Mouse (Mus musculus): ENCODE measurements around the gene Siglecg. TPM values are rescaled to one million over a fixed set of nuclear protein-coding genes. Genes with fewer than 3 reads are reported as not detected.
"Not testable (repeated sequence)": the region's sequence is repeated elsewhere in the genome, so short reads cannot be mapped to it uniquely, and the experiment has no call there.

Siglecg gene
- 2.0 TPM in 2 replicates for polyA plus RNA-seq (2012; rRNA removed)

GRCm38 (mm10) chr7:43408131-43408553 lies at the start of gene Siglecg:
Gene Siglecg (plus strand): TSS chr7:43408204.
- DNase-seq (ENCODE audit: low spot score), result no peak

DNA sequence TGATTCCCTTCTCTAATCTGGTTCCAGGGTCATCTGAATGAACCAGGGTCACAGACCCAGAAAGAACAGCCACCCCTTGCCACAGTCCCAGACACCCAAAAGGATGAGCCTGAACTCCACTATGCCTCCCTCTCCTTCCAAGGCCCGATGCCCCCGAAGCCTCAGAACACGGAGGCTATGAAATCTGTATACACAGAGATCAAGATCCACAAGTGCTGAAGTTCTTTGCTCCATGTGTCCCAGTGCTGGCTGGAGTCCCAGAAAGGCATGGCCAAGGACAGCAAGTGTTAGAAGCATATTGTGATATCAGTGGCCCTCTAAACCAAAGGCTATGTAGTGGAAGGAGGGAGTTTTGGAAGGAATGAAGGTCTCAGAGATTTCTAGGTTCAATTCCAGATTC lies 49.4 kb upstream of the Siglecg start:
- DNase-seq (ENCODE audit: low spot score), result no peak

DNA sequence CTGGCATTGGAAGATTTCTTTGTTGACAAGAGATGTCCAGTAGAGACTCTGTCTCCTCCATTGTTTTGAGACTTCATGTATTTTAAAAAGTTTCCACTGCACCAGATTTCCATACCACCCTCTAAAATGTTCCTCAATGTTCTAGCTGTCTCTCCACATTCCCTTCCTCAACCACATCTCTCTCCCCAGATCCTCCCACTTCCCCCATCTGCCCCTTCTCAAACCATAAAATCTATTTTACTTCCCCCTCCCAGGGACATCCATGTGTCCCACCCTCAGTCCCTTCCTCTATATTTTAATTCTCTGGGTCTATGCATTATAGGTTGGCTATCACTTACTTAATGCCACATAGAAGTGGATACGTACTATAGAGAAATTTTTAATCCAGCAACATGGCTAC lies 46.6 kb upstream of the Siglecg start:
- no peak for DNase-seq (ENCODE audit: low spot score)

DNA sequence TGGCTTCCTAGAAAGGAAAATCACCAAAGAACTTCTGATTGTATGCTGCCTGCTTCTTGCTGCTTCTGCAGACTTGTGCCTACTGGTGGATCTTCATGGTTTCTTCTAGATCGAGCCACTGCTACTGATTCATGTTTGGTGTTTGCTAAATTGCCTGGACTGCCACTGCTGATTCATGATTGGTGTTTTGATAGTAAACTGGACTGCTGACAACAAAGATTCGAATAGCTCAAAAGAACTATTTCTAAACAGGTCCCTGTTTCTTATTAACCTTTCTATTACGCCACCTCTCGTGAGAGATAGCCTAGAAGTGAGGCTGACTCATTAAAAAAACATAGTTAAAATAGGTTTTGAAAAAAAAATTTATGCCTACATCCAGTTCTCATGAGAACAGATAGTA lies 46.0 kb upstream of the Siglecg start:
- no peak for DNase-seq (ENCODE audit: low spot score)

- no peak for DNase-seq (ENCODE audit: low spot score)
Measured at GRCm38 (mm10) chr7:43378226-43378625, 29.8 kb upstream of the Siglecg start.

- no peak for DNase-seq (ENCODE audit: low spot score)
Measured at GRCm38 (mm10) chr7:43392349-43393121, 15.5 kb upstream of the Siglecg start.

- DNase-seq (ENCODE audit: low spot score), result no peak
Measured at GRCm38 (mm10) chr7:43399501-43399900, 8.5 kb upstream of the Siglecg start.

GRCm38 (mm10) chr7:43402718-43403117 lies 5.3 kb upstream of the Siglecg start:
- no peak for DNase-seq (ENCODE audit: low spot score)

DNA sequence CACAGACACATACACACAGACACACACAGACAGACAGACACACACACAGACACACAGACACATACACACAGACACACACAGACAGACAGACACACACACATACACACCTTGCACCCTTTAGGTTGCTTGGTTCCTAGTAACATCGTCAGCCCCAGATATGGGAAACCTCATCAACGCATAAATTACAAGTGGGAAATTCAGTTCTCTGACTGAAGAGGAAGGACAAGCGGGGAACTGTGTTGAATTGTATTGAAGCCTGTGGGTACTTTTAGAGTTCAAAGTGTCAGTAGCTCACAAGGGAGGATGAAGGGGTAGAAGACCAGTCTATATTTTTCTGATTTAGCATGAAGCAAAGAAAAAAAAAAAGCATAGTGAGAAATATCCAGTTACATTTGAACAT lies 431 bp upstream of the Siglecg start:
- DNase-seq (ENCODE audit: low spot score), result no peak

- DNase-seq (ENCODE audit: low spot score), result no peak
Measured at GRCm38 (mm10) chr7:43409084-43409483, 1.1 kb downstream of the Siglecg start.

DNA sequence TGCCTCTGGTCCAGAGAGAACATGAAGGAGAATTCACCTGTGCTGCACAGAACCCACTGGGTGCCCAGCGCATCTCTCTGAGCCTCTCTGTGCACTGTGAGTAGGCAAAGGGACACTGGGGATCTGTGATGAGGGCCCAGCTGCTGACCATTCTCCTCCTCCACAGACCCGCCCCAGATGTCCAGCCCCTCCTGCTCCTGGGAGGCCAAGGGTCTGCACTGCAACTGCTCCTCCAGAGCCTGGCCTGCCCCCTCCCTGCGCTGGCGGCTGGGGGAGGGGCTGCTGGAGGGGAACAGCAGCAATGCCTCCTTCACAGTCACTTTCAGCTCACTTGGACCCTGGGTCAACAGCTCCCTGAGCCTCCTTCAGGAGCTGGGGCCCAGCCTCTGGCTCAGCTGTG lies 3.7 kb downstream of the Siglecg start:
- not testable (repeated sequence) for DNase-seq (ENCODE audit: low spot score)

DNA sequence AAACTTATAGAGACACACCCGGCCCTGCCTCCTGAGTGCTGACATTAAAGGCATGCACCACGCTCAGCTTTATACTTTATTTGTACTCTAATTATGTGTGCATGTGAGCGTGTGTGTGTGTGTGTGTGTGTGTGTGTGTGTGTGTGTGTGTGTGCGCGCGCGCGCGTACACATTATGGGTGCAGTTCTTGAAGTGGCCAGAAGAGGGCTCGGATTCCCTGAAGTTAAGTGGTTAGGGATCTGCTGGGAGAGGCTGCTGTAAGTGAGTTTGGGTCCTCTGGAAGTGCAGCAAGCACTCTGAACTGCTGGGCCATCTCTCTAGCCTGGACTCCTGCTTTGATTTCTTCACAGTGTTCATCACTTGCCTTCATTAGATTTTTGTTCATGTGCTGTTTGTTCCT lies 9.3 kb downstream of the Siglecg start:
- no peak for DNase-seq (ENCODE audit: low spot score)

- peak; percentile 76 for DNase-seq (ENCODE audit: low spot score)
Measured at GRCm38 (mm10) chr7:43422995-43423617, 15.1 kb downstream of the Siglecg start.

GRCm38 (mm10) chr7:43423991-43424625 lies 16.1 kb downstream of the Siglecg start:
- no peak for DNase-seq (ENCODE audit: low spot score)

- no peak for DNase-seq (ENCODE audit: low spot score)
Measured at GRCm38 (mm10) chr7:43427406-43427805, 19.4 kb downstream of the Siglecg start, which contains the start of gene Lim2. Gene Lim2 (plus strand): TSS chr7:43427670.

GRCm38 (mm10) chr7:43429500-43429899 lies 21.5 kb downstream of the Siglecg start:
- no peak for DNase-seq (ENCODE audit: low spot score)

DNA sequence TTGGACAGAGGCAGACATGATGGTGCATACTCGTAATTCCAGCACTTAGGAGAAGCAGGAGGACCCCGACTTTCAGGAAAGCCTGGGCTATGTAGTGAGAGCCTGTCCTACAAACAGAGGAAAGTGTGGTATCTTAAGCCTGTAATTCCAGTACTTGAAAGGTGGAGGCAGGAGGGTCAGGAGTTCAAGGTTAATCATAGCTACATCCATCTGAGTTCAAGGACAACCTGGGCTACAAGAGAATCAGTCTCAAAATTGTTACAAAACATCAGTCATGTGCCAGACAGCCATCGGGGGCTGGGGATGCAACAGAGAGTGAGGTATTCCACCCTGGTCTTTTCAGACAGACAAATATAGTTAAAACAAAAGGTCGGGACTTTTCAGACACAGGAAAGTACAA lies 24.9 kb downstream of the Siglecg start:
- DNase-seq (ENCODE audit: low spot score), result no peak

- no peak for DNase-seq (ENCODE audit: low spot score)
Measured at GRCm38 (mm10) chr7:43434676-43435075, 26.7 kb downstream of the Siglecg start.

DNA sequence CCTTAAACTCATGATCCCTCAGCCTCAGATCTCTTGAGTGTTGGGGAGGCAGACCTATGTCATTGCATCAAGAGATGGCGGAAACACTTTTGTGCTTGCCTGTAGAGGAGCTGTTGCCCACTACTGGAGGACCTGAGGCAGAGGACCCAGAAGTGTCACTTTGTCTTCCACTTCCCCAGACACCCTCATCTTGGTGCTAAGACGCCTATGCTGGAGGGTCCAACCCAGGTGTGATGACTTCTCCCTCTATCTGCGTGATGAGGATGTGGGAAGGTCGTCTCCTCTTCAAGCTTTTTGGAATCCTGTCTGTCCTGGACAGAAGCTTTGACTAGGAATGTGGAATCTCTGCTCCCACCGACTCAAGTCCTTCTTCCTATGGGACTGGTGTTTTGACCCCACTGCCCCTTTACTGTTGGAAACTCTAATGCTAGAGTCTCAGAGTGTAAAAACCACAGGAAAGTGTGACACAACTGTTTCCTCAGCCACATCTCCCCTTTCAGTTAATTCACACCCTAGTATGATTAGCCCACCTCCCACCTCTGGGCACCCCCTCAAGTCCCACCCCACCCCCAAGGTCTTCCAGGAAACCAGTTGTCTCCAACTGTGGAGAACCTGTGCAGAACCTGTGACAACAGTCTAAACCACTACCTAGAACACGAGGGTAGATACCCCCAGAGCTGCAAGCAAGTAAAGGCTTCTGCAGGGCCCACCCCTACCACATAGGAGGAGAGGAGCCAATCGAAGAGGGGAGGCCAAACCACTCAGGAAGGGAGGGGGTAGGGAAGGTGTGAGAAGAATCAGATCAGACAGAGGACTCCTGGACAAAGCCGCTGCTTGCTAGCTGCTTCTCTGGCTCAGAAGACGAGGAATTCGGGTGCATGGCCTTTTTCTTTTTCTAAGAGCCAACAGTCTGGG lies 28.6 kb downstream of the Siglecg start, which contains the start of gene Nkg7:
Gene Nkg7, plus strand, starts transcription at position 733 of the 915 bp plus-strand sequence.
- no peak for DNase-seq (ENCODE audit: low spot score)

DNA sequence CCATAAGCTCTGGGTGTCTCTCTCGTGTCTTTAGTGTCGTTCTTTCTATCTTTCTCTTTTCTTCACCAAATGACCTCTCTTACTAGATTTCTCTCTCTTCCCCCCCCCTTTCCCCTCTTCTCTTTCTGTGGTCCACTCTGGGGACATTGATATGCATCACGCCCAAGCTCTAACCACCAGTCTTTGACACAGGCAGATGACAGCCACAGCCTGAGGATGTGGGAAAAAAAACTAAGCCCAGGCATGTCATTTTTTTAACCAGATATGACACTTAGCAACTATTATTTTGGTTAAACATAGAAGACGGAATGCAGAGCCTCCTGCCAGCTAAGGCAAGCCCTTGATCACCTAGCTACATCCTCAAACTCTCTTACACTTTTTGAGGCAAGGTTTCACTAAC lies 30.6 kb downstream of the Siglecg start:
- no peak for DNase-seq (ENCODE audit: low spot score)

DNA sequence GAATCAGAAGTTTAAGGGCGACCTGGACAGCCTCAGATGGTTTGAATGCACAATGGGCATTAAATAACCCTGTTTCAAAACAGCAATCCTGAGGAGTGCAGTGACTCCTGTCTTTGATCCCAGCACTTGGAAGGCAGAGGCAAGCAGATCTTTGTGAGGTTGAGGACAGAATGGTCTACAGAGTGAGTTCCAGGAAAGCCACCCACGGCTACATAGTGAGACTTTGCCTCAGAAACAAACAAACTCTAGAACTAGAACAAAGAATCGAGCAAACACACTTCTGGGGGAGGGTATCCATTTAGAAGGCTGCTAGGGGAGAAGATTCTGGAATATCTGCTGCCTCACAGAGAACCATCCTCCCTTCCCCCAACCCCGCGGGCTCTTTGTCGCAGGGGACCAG lies 32.5 kb downstream of the Siglecg start, which contains the start of gene Cldnd2:
Gene Cldnd2, plus strand, starts transcription at position 301 of the 400 bp plus-strand sequence.
- DNase-seq (ENCODE audit: low spot score), result no peak

- DNase-seq (ENCODE audit: low spot score), result no peak
Measured at GRCm38 (mm10) chr7:43441071-43441470, 33.1 kb downstream of the Siglecg start.
